Mouse (Mus musculus) mesoderm, embryonic 11.5 days (tissue): Measurements from ENCODE around the gene Slc27a2.

Experiments used
- DNase-seq: peaks from one replicate; pipeline ENCODE4 v3.0.0-alpha.2; 2012; ENCODE audit warnings: low read depth, low spot score

Gene Slc27a2

DNA sequence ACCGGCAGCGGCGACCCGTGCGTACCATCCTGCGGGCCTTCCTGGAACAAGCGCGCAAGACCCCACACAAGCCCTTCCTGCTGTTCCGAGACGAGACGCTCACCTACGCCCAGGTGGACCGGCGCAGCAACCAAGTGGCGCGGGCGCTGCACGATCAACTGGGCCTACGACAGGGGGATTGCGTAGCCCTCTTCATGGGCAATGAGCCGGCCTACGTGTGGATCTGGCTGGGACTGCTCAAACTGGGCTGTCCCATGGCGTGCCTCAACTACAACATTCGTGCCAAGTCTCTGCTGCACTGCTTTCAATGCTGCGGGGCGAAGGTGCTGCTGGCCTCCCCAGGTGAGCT, 1.1 kb downstream of the Slc27a2 start:
- no peak for DNase-seq

DNA sequence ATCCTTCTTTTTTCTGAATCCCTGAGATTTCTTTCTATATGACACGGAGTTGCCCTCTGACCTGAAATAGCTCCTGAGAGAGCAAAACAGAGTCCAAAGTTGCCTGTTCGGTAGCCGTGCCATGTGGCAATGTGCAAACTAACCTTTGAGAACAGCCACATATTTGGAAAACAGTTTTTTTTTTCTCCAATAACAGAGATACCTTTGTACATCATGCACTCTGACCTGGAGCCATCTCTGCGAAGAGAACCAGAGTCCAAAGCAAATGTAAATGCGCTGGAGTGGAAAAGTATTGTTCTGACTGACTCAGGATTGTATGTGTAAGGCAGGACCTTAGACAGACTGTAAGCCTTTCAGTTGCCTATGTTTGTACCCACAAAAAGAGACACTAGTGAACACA, 3.3 kb downstream of the Slc27a2 start:
- no peak for DNase-seq

DNA sequence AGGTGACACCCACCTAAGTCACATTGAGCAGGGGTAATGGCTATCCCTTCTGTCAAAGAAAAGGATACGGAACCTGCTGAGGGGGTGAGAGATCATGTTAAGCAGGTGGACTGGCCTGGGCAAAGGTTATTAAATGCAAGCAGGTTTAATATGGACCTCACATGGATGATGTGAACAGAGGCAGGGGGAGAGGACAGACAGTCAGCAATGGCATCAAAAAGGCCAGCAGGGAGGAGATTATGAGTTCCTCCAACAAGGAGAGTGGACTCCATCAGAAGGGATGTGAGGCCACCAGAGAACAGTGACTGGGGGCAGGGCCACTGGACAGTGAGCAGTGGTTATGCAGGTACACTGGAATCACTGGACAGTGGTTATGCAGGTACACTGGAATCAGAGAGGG, 7.9 kb downstream of the Slc27a2 start:
- DNase-seq, result no peak

DNA sequence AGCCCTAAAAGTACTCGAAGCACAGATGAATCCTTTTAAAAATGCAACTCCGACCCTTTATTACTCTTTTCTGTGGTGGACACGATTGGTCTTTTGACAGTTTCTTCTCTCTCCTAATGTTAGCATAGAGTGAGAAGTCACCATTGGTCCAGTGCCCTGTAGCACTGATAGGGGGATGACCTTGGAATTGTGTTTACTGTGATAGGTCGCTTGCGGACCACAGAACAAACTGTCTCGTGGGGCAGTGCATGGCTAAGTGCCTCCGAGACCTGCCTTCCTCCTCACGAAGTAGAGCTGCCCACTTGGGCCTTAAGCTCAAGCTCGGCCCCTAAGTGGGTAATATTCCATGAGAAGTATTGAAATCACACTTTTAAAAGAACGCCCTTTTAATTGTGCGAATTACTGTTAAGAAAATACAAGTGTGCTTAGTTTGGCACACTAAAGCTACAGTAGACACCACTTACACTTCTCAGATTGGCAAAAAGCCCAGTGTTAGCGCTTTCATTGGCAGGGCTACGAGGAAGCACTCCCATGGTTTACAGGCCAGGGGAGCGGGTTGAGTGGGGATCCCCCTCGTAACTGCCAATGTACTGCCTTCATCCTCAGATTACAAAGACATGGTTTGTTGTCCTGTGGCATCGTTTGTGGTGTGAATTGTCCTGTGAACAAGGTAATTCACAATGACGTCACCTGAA, 11.4 kb downstream of the Slc27a2 start:
- no peak for DNase-seq

DNA sequence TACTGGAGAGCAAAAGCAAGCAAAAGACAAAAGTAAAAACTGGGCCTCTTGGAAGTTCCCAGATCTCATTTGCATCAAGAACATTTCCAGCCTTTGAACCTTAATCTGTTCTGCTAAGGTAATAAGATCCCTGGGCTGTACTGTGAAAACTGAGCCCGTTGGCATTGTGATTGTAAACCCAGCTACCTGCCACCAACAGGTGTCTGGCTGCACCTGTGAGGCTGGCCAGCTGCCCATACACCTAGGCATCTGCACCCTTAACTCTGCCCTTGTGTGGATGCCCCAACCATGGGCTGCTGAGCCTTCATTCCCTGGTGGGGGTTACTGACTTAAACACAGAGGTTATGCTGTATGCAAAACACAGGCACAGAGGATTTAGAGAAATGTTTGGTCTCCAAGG, 20.0 kb downstream of the Slc27a2 start:
- DNase-seq, result no peak

DNA sequence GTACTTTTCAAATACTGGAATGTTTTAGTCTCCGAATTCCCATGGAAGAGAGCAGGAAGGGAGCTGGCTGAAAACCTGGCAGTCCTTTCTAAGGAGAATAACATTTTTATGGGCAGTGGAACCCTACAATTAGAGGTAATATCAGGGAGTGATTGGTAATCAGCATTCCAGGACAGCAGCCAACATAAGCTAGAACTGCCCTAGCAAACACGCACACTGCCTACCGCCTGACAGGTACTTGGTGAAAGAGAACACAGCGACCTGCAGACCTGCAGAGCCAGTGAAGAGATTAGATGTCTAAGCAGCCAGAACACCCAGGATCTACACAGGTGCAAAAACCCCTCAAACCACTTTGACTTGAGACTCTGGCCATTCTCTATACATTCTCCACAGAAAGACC, 20.5 kb downstream of the Slc27a2 start:
- no peak for DNase-seq

DNA sequence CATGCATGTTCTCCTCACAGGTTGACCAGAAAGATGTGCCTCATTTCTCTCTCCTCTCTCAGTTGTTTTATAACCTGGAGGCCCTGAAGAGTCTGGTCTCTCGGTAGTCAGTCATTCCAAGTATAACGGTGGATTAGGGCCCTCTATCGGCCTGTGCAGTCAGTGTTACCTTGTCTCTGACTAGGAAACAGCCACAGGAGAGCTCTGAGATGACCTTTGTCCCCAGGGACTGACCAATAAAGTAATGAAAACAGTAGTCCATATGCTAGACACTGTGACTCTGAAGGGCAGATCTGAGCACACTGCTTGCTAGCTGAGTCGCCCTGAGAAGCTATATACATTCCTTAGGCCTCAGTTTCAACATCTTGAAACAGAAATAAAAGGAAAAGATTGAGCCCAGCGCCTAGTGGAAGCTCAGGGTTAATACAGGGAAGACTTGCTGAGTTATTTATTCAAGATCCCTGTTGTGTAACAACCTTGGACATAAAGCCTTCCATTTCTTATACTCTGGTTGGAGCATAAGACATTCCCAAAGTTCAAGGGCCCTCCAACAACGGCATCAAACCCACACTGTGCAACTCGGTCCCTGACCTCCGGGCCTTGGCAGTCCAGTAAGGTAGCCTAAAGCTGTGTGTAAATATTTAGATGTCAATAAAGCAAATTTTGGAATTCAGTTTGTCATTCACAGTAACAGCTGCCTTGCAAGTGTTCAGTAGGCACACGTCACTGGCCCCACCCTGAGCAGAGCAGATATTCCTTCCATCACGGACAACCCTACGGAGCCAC, 23.4 kb downstream of the Slc27a2 start:
- DNase-seq, result no peak

DNA sequence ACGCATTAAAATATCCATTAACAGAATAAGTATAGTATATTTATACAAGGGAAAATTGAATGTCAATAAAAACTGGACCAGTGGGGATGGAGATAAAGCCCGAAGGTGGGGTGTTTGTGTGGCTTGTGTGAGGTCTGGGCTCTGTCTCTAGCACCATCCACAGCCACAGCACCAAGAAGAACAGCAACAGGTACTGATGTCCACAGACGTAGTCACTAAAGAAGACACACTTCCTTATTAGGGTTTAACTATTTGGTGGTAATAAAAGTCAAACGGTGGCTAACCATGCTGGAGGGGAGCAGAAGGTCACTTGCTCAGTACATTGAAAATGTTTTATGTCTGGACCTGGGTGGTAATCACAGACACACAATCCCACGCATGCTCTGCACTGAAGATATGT, 25.2 kb downstream of the Slc27a2 start:
- no peak for DNase-seq

DNA sequence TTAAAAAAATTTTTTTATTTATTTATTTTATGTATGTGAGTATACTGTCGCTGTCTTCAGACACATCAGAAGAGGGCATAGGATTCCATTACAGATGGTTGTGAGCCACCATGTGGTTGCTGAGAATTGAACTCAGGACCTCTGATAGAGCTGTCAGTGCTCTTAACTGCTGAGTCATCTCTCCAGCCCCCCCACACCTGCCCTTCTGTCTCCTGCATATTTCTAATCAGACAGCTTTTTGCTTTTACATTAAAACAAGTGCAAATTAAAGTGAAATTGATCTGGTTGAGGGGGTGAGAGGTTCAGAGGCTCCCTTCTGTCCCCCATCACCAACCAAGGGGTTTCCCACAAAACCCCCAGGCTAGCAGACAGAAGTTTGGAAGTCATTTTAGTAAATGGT, 27.1 kb downstream of the Slc27a2 start:
- no peak for DNase-seq

DNA sequence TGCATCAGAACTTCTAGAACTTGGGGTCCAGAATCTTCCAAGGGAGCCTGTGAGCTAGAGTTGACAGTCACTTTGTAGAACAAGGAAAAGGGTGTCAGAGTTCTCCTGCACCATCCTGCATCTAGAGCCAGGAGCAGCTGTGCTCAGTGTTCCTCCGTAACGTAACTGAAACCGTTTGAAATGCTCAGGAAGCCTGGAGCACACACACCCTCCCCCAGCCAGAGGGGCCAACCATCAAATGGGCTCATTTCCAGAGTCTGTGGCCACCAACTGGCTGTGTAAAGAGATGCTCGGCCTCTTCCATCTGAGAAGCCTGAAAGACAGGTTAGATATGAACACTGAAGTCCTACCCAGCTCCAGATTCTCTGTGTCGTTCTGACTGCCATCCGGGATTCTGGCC, 31.8 kb downstream of the Slc27a2 start:
- DNase-seq, result no peak

DNA sequence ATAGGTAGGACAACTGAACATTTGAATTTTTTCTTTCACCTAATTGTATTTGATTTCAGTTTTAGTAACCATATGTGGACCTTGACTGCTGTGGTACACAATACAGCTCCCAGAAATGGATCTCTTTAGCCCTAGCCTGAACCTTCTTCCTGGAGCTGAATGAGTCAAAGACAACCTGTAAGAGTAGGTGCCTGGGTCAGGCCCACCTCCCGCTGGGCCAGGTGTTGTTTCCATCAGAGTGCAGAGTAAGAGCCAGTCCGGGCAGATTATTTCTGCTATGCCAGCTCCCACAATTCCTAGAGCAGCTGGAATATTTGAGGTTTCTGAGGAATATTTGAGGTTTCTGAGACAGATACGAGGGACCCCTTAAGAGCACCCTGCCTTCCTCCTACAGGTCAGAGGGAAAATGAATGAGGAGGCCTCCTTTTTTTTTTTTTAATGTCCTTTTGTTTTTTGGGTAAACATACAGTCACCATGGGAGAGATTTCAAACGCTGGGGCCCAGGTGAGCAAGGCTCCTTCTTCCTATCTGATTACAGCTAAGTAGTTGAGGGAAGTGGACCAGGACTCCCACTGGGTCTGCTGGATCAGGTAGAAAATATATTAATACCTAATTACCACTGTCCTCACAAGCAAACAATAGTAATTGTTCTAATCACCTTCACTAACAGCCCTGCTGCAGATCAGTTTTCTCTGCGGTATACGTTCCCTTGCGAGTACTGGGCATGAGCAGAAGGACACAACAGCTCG, 32.6 kb downstream of the Slc27a2 start:
- DNase-seq, result no peak

DNA sequence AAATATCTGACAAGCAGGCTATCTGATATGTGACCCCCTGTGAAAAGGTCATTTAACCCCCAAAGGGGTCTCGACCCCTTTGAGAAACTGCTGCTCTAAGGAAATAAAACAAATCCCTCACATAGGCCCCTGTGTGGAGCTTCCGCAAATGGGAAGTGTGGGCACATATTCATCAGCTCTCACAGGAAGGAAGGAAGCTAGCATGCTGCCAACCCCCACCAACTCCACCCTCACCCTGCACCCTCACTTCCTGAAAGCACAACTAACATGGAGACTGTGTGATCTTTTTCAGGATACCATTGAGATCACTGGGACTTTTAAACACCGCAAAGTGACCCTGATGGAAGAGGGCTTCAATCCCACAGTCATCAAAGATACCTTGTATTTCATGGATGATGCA, 35.3 kb downstream of the Slc27a2 start:
- no peak for DNase-seq

DNA sequence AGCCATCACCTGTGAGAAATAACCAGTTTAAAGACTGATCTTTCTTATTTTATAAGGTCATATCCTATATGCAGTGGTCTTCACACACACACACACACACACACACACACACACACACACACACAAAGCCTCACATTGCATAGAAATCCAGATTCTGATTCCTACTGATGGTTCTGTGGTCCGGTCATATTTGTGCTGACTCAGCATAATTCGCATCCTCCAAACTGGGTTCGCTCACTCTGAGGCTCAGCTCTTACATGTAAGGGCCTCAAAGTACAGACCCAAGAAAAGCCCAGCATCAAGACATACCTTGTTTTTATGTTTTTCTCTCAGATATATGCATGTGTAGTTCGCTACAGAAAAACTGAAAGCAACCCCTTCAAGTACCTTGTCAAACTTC, 39.1 kb downstream of the Slc27a2 start:
- no peak for DNase-seq

DNA sequence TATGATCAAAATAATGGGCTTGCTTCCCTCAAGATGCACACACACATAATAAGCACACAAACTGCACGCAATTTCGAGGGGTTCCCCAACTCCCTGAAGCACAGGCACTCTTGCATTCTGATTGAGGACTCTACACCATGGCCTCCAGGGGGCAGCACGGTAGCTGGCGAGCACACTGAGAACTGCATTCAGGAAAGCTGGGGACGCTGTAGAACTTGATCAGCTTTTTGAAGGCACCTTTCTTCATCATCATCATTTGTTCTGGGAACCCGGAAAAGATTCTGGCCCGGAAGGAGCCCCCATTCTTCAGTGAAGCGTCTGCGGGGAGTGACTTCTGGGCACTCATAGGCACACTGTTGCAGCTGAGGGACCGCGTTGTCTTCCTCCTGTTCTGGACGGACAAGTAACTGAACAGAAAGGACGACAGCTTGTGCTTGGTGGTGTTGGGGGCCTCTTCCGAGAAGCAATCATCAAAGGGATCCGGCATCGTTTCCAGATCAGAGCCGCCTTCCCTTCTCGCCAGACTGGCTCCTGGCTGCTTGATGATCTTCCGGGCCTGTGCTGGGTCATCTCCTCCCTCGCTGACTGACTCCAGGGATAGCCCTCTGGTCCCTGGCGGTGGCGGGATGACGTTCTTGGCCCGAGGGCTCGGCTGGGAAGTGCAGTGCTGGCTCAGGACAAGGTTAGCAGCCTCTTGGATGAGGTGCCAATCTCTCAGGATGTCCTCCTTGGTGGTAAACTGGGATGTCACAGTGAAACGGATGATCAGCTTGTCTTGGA, 41.8 kb downstream of the Slc27a2 start:
- DNase-seq, result peak; percentile 68

DNA sequence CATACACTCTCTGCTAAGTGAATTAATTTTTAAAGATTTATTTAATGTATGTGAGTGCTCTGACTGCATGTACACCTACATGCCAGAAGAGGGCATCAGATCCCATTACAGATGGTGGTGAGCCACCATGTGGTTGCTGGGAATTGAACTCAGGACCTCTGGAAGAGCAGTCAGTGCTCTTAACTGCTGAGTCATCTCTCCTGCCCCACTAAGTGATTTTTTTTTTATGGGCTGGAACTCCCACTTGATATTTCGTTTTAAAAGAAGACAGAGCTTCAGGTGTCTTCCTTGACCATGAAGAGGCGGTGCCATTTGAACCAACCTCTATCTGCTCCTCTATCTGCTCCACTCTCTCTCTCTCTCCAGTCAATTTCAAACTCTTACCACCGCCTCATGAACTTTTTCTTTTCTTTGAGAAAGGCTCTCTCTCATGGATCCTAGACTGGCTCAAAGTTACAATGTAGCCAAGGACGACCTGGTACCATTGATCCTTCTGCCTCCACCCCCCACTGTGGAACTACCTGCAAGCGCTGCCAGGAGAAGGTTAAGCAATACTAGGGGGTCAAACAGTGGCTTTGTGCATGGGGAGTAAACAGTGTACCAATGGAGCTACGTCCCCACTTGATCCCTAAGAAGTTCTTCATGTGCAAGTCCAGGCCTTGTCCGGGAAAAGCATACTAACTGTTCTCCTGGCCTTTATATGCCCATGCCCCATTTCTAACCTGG, 44.3 kb downstream of the Slc27a2 start:
- DNase-seq, result no peak

DNA sequence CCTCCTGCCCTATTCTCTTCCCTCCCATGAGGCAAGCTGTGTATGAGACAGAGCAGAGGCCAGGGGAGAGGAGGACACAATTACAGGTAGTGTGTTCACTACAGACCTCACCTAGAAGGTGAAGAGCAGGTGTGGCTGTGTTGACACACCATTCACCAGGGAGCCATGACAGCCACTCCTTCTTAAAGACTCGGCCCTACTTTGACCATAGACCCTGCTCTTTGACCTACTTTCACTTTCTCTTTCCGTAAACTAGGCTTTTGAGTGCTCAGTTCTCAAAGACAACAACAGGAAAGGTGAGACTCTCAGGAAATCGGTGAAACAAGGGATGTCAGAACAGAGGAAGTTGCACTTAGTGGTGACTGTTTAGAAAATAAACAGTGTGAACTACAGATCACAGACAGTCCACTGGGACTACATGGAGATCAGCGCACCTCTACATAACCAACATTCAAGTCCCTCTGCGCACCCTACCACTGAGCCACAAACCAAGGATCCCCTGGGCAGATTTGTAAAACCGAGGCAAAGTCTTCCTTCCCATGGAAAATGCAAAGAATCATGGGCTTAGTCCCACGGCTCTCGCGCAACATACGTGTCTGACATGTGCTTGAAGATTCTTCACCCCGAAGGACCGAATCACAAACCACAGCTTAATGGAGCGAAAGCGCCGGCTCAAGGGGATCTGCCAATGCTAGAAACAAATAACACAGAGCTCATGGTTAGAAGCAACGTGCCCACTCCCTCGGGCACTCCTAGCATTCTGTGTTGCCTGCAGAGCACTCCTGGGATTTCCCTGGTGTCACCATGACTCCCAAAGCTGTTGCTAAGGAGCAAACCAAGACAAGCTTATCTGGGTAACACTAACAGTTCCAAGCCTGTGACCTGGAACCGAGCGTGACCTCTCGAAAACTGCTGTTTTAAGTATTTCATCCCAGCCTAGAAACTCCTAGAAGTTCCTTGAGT, 45.4 kb downstream of the Slc27a2 start:
- DNase-seq, result no peak

DNA sequence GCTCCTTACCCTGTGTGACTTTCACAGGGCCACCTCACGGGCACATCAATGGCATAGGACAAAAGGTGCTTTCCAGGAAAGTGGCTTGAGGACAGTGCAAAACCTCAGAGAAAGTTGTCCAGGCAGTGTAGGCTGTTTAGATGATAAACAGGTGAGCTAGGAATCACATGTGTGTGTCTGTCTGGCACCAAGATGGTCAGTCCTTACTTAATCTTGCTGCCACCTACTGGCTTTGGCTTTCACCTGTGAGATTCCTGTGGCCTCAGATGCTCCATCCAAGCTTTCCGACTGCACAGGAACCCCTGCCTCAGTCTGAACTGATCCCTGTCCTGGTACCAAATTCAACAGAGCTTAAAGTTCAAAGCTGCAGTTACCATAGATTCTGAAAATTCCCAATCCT, 46.2 kb downstream of the Slc27a2 start:
- no peak for DNase-seq

DNA sequence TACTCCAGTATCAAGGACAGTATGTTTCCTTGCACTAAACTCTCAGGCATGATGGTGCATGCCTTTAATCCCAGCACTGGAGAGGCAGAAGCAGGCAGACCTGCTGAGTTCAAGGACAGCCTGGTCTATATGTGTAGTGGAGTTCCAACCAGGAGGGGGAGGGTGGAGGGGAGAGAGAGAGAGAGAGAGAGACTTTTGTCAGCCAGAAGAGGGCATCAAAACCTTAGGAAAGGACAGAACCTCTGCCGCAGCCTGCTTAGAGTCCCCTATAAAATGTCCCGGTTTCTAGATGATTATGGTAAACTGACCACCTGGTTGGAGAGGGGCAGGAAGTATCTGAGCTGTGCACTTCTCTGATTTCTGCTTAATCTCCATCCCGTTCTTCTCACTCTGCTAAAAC, 46.8 kb downstream of the Slc27a2 start:
- no peak for DNase-seq

DNA sequence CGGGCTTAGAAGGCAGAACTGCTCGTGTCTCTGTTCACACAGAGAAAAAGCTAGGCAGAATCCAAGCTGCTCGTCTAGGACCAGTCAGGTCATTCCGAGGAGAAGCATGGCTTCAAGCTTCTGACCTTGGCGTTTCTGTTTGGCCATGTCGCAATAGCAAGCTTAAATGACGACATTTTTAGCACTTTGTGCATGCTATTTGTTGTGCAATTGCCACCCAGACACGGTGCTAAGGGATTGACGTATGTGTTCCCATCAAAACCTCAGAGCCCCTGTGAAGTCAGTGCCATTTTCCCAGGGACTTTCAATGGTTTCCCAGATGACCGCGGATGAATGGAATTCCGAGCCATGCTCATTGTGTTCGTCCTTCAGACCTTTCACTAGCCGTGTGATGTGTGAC, 48.3 kb downstream of the Slc27a2 start:
- DNase-seq, result no peak

DNA sequence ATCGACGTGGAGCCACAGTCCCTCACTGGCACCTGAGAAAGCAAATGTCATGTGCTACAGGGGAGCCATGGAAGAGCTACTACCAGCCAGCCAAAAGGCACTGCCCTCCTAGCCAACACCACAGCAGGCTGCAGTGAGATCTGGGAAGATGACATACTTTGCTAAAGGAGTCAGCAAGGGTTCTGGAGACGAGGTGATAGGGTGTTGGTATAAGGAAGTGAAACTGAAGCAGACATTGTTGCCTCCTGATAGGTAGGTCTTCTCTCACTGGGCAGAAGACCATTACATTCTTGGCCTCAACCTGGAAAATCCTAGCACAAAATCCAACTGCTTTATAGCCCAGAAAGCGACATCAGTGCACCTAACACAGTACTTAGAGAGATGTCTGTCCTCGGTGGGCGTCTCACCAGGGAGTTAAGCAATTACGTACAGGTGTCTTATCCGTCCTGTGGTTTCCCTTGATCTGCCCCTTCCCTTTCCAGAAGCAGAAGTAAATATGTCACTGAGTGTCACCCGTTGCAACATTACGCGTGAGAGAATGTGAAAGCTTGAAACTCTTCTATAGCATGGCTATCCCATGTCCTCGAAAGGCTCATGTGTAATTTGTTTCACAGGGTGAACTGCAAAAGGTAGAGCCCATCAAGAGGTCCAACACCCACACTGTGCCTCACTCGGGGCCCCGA, 49.9 kb downstream of the Slc27a2 start:
- no peak for DNase-seq
